Mouse (Mus musculus) myocyte (in vitro differentiated cells): ENCODE data around the gene Cdc34. TPM values are rescaled to one million over a fixed set of nuclear protein-coding genes. Genes with fewer than 3 reads are reported as not detected.

ENCODE experiments used
- H3K27me3 ChIP-seq: one replicate; pipeline ENCODE4 v1.6.1; 2011; ENCODE audit not compliant: control insufficient read depth, insufficient read depth, insufficient read length
- H3K36me3 ChIP-seq: one replicate; pipeline ENCODE4 v1.6.1; 2011; ENCODE audit not compliant: control insufficient read depth, insufficient read depth
- H3K4me2 ChIP-seq: one replicate; pipeline ENCODE4 v1.6.1; 2011; ENCODE audit warnings: low read depth, control low read depth
- H3K4me3 ChIP-seq: one replicate; pipeline ENCODE4 v1.5.1; 2011; ENCODE audit warnings: mild to moderate bottlenecking, control low read depth, moderate library complexity
- H3K79me2 ChIP-seq: one replicate; pipeline ENCODE4 v1.6.1; 2011; ENCODE audit not compliant: control insufficient read depth, insufficient read depth
- H3ac ChIP-seq: one replicate; pipeline ENCODE4 v1.6.1; 2011; ENCODE audit not compliant: control insufficient read depth, insufficient read length
- CEBPB ChIP-seq: IDR thresholded peaks from 2 replicates; pipeline ENCODE4 v1.6.1; 2011; ENCODE audit warnings: mild to moderate bottlenecking, moderate library complexity; ENCODE audit not compliant: poor library complexity, insufficient read depth, severe bottlenecking
- E2F4 ChIP-seq: IDR thresholded peaks from one replicate; pipeline ENCODE4 v1.6.1; 2011; ENCODE audit warnings: mild to moderate bottlenecking, control low read depth, moderate library complexity; ENCODE audit not compliant: insufficient read depth
- MAX ChIP-seq: IDR thresholded peaks from one replicate; pipeline ENCODE4 v1.6.1; 2011; ENCODE audit warnings: low read depth, mild to moderate bottlenecking, control low read depth
- MYOD1 ChIP-seq, 3 experiments: IDR thresholded peaks; one replicate each; pipeline ENCODE4 v1.6.1; 2011; ENCODE audit warnings: control low read depth in 2 of 3, low read depth in 2 of 3, mild to moderate bottlenecking in 2 of 3, moderate library complexity in 1 of 3; ENCODE audit not compliant: insufficient read length in 2 of 3, control insufficient read depth in 1 of 3
- MYOG ChIP-seq, 3 experiments: IDR thresholded peaks; one replicate each; pipeline ENCODE4 v1.6.1; 2011; ENCODE audit warnings: control low read depth in 2 of 3, low read depth in 2 of 3, mild to moderate bottlenecking in 2 of 3; ENCODE audit not compliant: insufficient read length in 2 of 3, control insufficient read depth in 1 of 3, insufficient read depth in 1 of 3
- POLR2A ChIP-seq: IDR thresholded peaks from one replicate; pipeline ENCODE4 v1.6.1; 2011; ENCODE audit warnings: low read depth, mild to moderate bottlenecking, control low read depth, moderate library complexity; ENCODE audit not compliant: insufficient read length
- POLR2AphosphoS2 ChIP-seq: IDR thresholded peaks from one replicate; pipeline ENCODE4 v1.6.1; 2011; ENCODE audit warnings: low read depth, control low read depth; ENCODE audit not compliant: insufficient read length
- REST ChIP-seq: IDR thresholded peaks from one replicate; pipeline ENCODE4 v1.6.1; 2011; ENCODE audit warnings: mild to moderate bottlenecking, control low read depth, moderate library complexity; ENCODE audit not compliant: insufficient read depth, insufficient read length
- SRF ChIP-seq: IDR thresholded peaks from one replicate; pipeline ENCODE4 v1.6.1; 2011; ENCODE audit warnings: low read depth; ENCODE audit not compliant: control insufficient read depth, insufficient read length
- TCF12 ChIP-seq: IDR thresholded peaks from one replicate; pipeline ENCODE4 v1.6.1; 2011; ENCODE audit warnings: mild to moderate bottlenecking, control low read depth; ENCODE audit not compliant: poor library complexity, insufficient read depth, severe bottlenecking
- TCF3 ChIP-seq: IDR thresholded peaks from one replicate; pipeline ENCODE4 v1.6.1; 2011; ENCODE audit warnings: low read depth, control low read depth; ENCODE audit not compliant: insufficient read length
- USF1 ChIP-seq: IDR thresholded peaks from one replicate; pipeline ENCODE4 v1.6.1; 2011; ENCODE audit warnings: low read depth, mild to moderate bottlenecking, control low read depth, moderate library complexity
- polyA plus RNA-seq: library from polyadenylated mRNA; unstranded; fragments of >200 nt; fragmentation: generic; extraction: Trizol; gene quantifications from one replicate; pipeline ENCODE4 v1.2.1, GENCODE M21; 2012; ENCODE audit warnings: missing spikeins

Cdc34 gene
- polyA plus RNA-seq, 1 experiment, result 299 TPM

DNA sequence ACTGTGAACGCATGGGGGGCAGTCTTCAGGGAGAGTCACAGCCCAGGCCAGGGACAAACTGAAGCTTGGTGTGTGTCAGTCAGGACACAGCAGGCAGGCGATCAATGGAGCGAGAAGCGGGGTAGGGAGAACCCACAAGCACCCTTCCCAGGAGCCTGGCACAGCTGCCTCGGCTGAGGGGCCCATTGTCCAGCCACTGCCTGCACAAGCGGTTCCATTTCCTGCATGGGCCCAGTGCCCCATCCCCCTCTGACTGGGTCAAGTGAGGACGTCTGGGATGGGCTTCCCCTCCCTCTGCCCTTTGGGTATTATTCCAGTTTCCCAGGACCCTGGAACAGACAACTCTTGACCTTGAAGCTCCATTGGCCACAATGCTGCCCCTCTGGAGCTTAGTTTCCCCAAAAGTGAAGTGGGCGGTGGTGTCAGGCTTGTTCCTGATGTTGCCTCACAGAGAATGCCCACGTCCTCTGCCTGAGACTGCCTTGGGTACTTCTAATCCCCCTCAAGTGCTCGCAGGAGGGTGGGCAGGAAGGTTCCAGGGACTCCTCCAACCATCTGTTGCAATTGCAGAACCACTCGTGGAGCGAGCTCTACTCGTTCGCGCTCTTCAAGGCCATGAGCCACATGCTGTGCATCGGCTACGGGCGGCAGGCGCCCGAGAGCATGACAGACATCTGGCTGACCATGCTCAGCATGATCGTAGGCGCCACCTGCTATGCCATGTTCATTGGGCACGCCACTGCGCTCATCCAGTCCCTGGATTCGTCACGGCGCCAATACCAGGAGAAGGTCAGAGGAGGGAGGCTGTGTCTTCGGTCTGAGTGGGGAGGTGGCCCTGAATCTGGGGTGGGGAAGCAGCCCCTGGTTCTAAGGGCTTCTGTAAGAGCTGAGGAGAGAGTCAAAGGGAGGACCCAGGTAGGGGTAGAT lies 46.6 kb downstream of the Cdc34 start:
- TF ChIP-seq TCF3, result no peak
- no peak for TF ChIP-seq E2F4
- no peak for TF ChIP-seq MAX
- TF ChIP-seq MYOG (IDR thresholded peaks at IDR 0.05; ENCODE audit: control insufficient read depth in 1 of 3, insufficient read depth in 1 of 3, insufficient read length in 2 of 3, low read depth in 2 of 3), result no peak
- TF ChIP-seq TCF12, result no peak
- no peak for TF ChIP-seq REST
- no peak for TF ChIP-seq USF1
- TF ChIP-seq POLR2AphosphoS2, result no peak
- no peak for TF ChIP-seq MYOD1 (IDR thresholded peaks at IDR 0.05; ENCODE audit: control insufficient read depth in 1 of 3, insufficient read length in 2 of 3, low read depth in 2 of 3)
- TF ChIP-seq SRF, result no peak
- no peak for TF ChIP-seq POLR2A
- no peak for TF ChIP-seq CEBPB
- no peak overlapping the region for H3K4me2 ChIP-seq
- H3ac ChIP-seq, result no peak overlapping the region
- no peak overlapping the region for H3K4me3 ChIP-seq
- H3K79me2 ChIP-seq, result no peaks in the 10 kb centered on the region
- no peaks in the 10 kb centered on the region for H3K36me3 ChIP-seq
- peaks cover 4% of the 10 kb centered on the region for H3K27me3 ChIP-seq

DNA sequence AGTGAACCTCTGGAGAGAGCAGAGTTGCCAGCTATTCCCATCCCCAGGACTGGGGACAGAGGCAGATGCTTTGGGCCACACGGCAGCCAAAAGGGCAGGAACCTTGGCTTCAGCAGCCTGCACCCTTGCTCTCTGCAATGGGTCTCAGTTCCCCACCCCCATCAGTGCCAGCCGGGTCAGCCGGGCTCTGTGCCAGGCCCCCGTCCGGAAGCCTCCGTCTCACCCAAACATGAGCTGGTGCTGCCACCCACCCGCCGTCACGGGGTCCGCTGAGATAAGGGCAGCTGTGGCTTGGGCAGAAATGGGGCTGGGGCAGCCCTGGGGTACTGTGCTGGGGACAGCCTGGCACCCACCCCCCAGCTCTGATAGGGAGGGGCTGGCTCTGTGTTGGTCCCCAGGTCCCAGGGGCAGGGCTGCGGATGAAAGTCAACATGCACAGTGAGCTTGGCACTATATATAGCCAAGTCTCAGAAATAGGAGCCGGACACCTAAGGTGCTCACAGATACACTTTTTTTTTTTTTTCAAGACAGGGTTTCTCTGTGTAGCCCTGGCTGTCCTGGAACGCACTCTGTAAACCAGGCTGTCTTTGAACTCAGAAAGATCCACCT lies 47.5 kb downstream of the Cdc34 start:
- Histone ChIP-seq H3K4me3 (no peak overlapping the region), H3K36me3 (no peaks in the 10 kb centered on the region), H3K27me3 (peaks cover 1% of the 10 kb centered on the region), H3ac (no peak overlapping the region), H3K79me2 (no peaks in the 10 kb centered on the region), H3K4me2 (no peak overlapping the region)
- TF ChIP-seq MYOG (IDR thresholded peaks at IDR 0.05; ENCODE audit: control insufficient read depth in 1 of 3, insufficient read depth in 1 of 3, insufficient read length in 2 of 3, low read depth in 2 of 3) (peak in 1 of 3 experiments; percentile 9), TCF3 (no peak), REST (no peak)

DNA sequence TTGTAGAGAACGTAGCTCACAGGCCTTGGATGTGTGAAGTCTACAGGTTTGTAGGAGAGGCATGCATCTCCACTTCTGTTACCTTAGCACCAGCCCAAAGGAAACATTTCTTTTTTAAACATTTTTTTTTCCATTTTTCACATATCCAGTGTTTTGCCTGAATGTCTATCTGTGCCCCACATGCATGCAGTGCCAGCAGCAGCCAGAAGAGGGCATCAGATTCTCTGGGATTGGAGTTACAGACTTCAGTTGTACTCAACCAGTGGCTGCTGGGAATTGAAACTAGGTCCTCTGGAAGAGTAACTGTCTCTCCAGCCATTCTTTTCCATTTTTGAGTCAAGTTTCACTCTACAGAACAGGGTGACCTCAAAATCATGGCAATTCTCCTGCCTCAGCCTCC lies 50.5 kb downstream of the Cdc34 start:
- H3K4me3 ChIP-seq, result no peak overlapping the region
- TF ChIP-seq REST (no peak), E2F4 (no peak), TCF12 (no peak), MYOG (IDR thresholded peaks at IDR 0.05; ENCODE audit: control insufficient read depth in 1 of 3, insufficient read depth in 1 of 3, insufficient read length in 2 of 3, low read depth in 2 of 3) (no peak), POLR2A (no peak), USF1 (no peak), TCF3 (no peak)
- H3K79me2 ChIP-seq, result no peaks in the 10 kb centered on the region
- H3K27me3 ChIP-seq, result no peaks in the 10 kb centered on the region
- no peak overlapping the region for H3ac ChIP-seq
- H3K36me3 ChIP-seq, result peaks cover 13% of the 10 kb centered on the region
- no peak overlapping the region for H3K4me2 ChIP-seq

DNA sequence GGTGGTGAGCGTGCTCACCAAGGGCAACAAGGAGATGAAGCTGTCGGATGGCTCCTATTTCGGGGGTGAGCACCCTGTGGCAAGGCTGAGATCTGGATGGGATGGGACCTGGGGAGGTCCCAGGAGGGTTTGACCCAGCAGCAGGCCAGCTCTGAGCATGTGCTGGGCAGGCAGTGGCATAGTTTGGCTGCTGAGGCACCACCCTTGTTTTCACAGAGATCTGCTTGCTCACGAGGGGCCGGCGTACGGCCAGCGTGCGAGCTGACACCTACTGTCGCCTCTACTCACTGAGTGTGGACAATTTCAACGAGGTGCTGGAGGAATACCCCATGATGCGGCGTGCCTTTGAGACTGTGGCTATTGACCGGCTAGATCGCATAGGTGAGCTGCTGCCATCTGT lies 51.9 kb downstream of the Cdc34 start:
- H3ac ChIP-seq, result no peak overlapping the region
- TF ChIP-seq MAX (no peak), POLR2AphosphoS2 (no peak), USF1 (no peak), SRF (no peak), MYOD1 (IDR thresholded peaks at IDR 0.05; ENCODE audit: control insufficient read depth in 1 of 3, insufficient read length in 2 of 3, low read depth in 2 of 3) (no peak), REST (no peak), TCF12 (no peak), TCF3 (no peak), E2F4 (no peak), POLR2A (no peak), CEBPB (no peak), MYOG (IDR thresholded peaks at IDR 0.05; ENCODE audit: control insufficient read depth in 1 of 3, insufficient read depth in 1 of 3, insufficient read length in 2 of 3, low read depth in 2 of 3) (no peak)
- no peak overlapping the region for H3K4me3 ChIP-seq
- no peaks in the 10 kb centered on the region for H3K79me2 ChIP-seq
- no peak overlapping the region for H3K4me2 ChIP-seq
- peaks cover 20% of the 10 kb centered on the region for H3K36me3 ChIP-seq
- no peaks in the 10 kb centered on the region for H3K27me3 ChIP-seq

DNA sequence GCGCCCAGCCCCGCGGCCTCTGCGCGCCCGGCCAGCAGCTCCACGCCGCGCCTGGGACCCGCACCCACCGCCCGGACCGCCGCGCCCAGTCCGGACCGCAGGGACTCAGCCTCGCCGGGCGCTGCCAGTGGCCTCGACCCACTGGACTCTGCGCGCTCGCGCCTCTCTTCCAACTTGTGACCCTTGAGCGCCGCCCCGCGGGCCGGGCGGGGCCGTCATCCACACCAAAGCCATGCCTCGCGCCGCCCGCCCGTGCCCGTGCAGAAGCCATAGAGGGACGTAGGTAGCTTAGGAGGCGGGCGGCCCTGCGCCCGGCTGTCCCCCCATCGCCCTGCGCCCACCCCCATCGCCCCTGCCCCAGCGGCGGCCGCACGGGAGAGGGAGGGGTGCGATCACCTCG lies 53.4 kb downstream of the Cdc34 start:
- Histone ChIP-seq H3ac (no peak overlapping the region), H3K79me2 (no peaks in the 10 kb centered on the region), H3K4me2 (no peak overlapping the region), H3K27me3 (no peaks in the 10 kb centered on the region), H3K4me3 (no peak overlapping the region), H3K36me3 (peaks cover 28% of the 10 kb centered on the region)
- TF ChIP-seq TCF12 (no peak), SRF (no peak), POLR2A (no peak), REST (no peak), TCF3 (no peak), E2F4 (no peak), USF1 (no peak), MAX (no peak), MYOG (IDR thresholded peaks at IDR 0.05; ENCODE audit: control insufficient read depth in 1 of 3, insufficient read depth in 1 of 3, insufficient read length in 2 of 3, low read depth in 2 of 3) (no peak), POLR2AphosphoS2 (no peak), CEBPB (no peak), MYOD1 (IDR thresholded peaks at IDR 0.05; ENCODE audit: control insufficient read depth in 1 of 3, insufficient read length in 2 of 3, low read depth in 2 of 3) (no peak)
